Mouse (Mus musculus): ENCODE results near the gene Ptpn5.

DNA sequence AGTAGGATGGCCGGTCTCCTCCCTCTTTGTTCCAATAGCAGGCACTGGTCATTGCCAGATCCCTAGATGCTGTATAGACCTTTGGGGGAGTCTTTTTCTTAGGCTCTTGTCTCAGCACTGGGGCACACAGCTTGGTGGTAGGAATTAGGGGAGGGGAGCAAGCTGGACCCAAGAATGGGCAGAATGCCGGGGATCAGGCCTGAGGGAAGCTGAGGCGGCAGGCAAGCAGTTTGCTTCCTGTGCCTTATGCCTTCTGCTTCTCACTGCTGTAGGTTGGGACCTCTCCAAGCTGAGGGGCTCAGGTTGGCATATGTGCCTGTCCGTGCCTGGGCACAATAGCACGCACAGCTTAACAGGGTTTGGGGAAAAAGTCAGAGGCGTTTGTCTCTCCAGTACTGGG is 57.3 kb downstream of the Ptpn5 start:
- no peak for TF ChIP-seq CTCF (IDR thresholded peaks at IDR 0.05; ENCODE audit: insufficient read depth, low read depth, low read length)
- no peak for TF ChIP-seq POLR2A (IDR thresholded peaks at IDR 0.05; ENCODE audit: insufficient read depth, low read depth, low read length)

Data from olfactory bulb, adult 2 months (tissue).